Mouse (Mus musculus) hindbrain, embryonic 16.5 days (tissue): ENCODE results near the gene Lrba. TPM values are rescaled to one million over a fixed set of nuclear protein-coding genes. Genes with fewer than 3 reads are reported as not detected.

Experiments used
- ATAC-seq: fragments of 200-750 bp; cut with Nextera tagmentation; 2 replicates; pipeline ENCODE4 v1.8.0; 2017; ENCODE audit warnings: moderate TSS enrichment, moderate library complexity
- H3K27ac ChIP-seq: fragments of 300-500 bp; sonication (generic); 2 replicates; pipeline ENCODE4 v1.5.1; 2014; ENCODE audit warnings: low read depth, mild to moderate bottlenecking, control low read depth, low read length, moderate library complexity
- H3K27me3 ChIP-seq: fragments of 300-500 bp; sonication (generic); replicated peaks from 2 replicates; pipeline ENCODE4 v1.6.1; 2014; ENCODE audit warnings: low read length; ENCODE audit not compliant: control insufficient read depth, insufficient read depth
- H3K36me3 ChIP-seq: fragments of 300-500 bp; sonication (generic); 2 replicates; pipeline ENCODE4 v1.6.1; 2014; ENCODE audit warnings: mild to moderate bottlenecking, low read length, moderate library complexity, mixed read lengths; ENCODE audit not compliant: control insufficient read depth, insufficient read depth
- H3K4me1 ChIP-seq: fragments of 300-500 bp; sonication (generic); 2 replicates; pipeline ENCODE4 v1.6.1; 2014; ENCODE audit warnings: low read depth, low read length; ENCODE audit not compliant: control insufficient read depth, insufficient read depth
- H3K4me2 ChIP-seq: fragments of 300-500 bp; sonication (generic); 2 replicates; pipeline ENCODE4 v1.6.1; 2014; ENCODE audit warnings: mild to moderate bottlenecking, low read length, control low read depth, moderate library complexity
- H3K4me3 ChIP-seq: fragments of 300-500 bp; sonication (generic); 2 replicates; pipeline ENCODE4 v1.5.1; 2014; ENCODE audit warnings: mild to moderate bottlenecking, low read length, control low read depth, moderate library complexity
- H3K9ac ChIP-seq: fragments of 300-500 bp; sonication (generic); 2 replicates; pipeline ENCODE4 v1.6.1; 2014; ENCODE audit warnings: low read depth, mild to moderate bottlenecking, control low read depth, low read length, moderate library complexity
- H3K9me3 ChIP-seq: fragments of 300-500 bp; sonication (generic); 2 replicates; pipeline ENCODE4 v1.6.1; 2014; ENCODE audit warnings: mild to moderate bottlenecking, low read length, moderate library complexity; ENCODE audit not compliant: control insufficient read depth
- WGBS: fragments of 180-500 bp; shearing (Covaris S2); extraction: QIAGEN DNeasy Blood & Tissue Kit; methylation state at CpG from one replicate; pipeline ENCODE4 v1.1.7; 2014; 5-methylcytosine and 5-hydroxymethylcytosine counted together
- polyA plus RNA-seq: library from polyadenylated mRNA; unstranded; fragments of >200 nt; fragmentation: Nextera tagmentation; extraction: Ambion mirVana; gene quantifications from 2 replicates; pipeline ENCODE4 v1.2.1, GENCODE M21; 2015

Lrba gene
- polyA plus RNA-seq, 1 experiment from 2014 or later, result 6.1 TPM

DNA sequence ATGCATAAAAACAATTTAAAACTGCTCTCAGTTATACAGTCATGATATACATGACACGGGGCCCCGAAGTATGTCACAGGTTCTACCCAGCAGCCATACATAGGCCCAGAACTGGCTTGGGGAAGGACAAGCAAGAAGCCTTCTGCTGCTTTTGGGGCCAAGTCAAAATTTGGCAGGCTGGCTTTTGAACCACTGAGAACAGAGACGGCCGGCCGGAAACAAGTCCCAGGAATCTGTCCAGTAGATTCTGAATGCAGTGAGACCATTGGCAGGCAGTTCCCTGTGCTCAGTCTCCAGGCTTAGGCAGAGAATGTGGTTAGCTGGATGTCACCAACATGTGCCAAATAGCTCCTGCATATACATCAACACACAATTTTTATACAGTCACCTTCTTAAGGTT lies 565.3 kb downstream of the Lrba start:
- Histone ChIP-seq H3K4me3 (no peak overlapping the region), H3K9ac (no peak overlapping the region), H3K27me3 (no peaks in the 10 kb centered on the region), H3K4me2 (no peak overlapping the region), H3K4me1 (peaks cover 27% of the 10 kb centered on the region), H3K27ac (no peak overlapping the region; the same call in 1 of the 2 replicates), H3K9me3 (no peaks in the 10 kb centered on the region), H3K36me3 (peaks cover 6% of the 10 kb centered on the region)
- WGBS, result 75% methylated on average over 5 of the region's 5 CpGs
- ATAC-seq, result no peak

DNA sequence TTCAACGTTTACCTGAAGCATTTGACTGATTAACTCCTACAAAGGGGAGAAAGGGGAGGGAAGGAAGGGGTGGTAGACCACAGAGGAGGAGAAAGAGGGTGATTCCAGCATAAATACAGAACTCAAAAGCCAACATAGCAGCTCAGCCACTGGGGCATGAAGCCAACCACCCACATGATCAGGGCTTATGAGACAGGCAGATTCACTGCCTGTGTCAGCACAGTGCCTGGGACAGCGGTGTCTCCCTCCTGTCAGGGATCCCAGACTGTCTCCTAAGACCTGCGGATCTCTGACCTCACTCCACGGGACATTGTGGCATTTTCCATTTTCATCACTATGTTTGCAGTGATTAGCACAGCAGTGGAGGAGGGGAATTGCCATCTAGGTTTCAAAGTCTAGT lies 568.8 kb downstream of the Lrba start:
- no peak overlapping the region for H3K9ac ChIP-seq
- H3K4me1 ChIP-seq, result peaks cover 11% of the 10 kb centered on the region
- H3K27ac ChIP-seq, result no peak overlapping the region
- H3K4me2 ChIP-seq, result no peak overlapping the region
- H3K9me3 ChIP-seq, result no peaks in the 10 kb centered on the region
- no peak for ATAC-seq
- H3K36me3 ChIP-seq, result peaks cover 13% of the 10 kb centered on the region
- WGBS, result 74% methylated on average over 4 of the region's 4 CpGs
- H3K4me3 ChIP-seq, result no peak overlapping the region
- H3K27me3 ChIP-seq, result no peaks in the 10 kb centered on the region

DNA sequence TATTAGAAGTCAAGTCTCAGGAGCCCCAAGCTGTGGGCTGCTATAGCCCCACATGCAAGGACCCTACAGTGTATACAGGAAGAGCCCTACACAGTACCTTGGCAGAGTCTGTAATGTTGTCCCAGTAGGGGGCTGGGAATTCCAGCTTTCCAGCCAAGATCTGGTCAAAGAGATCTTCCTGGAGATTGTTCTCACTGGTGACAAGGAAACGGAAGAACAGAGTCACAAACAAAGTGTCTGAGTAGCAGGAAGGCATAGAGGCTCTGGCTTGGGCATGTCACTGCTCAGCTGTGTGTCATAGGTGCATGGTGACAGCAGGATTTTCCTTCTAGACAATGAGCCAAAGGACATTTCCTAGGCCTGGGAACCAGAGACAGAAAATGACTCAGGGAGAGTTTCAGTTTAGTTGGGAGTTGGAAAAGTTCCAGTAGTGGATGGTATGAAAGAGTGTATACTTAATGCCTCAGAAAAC lies 569.3 kb downstream of the Lrba start:
- H3K36me3 ChIP-seq, result peaks cover 13% of the 10 kb centered on the region
- H3K9me3 ChIP-seq, result no peaks in the 10 kb centered on the region
- no peak overlapping the region for H3K9ac ChIP-seq
- H3K27me3 ChIP-seq, result no peaks in the 10 kb centered on the region
- ATAC-seq, result peak; percentile 60
- 52% methylated on average over 1 of the region's 1 CpGs for WGBS
- H3K4me3 ChIP-seq, result no peak overlapping the region
- no peak overlapping the region for H3K27ac ChIP-seq
- no peak overlapping the region for H3K4me2 ChIP-seq
- H3K4me1 ChIP-seq, result peaks cover 10% of the 10 kb centered on the region

DNA sequence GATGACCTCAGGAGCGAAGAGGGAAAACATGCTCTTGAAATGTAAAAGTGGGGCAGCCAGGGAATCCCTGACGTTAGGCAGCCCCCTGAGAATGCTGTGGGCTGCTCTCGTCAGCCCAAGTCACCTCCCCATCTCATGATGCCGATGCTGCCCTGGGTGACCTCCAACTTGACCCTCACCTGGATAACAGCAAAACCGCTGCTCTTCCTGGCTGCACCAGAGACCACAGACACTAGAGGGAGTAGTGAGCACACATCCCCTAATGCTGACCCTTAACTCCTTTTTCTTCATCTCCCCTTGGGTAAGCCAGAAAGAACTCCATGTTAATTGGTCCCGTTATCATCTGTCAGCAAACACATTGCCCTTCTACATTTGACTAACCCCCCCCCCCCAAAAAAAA lies 572.2 kb downstream of the Lrba start:
- no peaks in the 10 kb centered on the region for H3K9me3 ChIP-seq
- no peak overlapping the region for H3K9ac ChIP-seq
- no peak overlapping the region for H3K4me3 ChIP-seq
- H3K27me3 ChIP-seq, result no peaks in the 10 kb centered on the region
- H3K27ac ChIP-seq, result no peak overlapping the region
- WGBS, result 45% methylated on average over 6 of the region's 6 CpGs
- no peak for ATAC-seq
- peaks cover 13% of the 10 kb centered on the region for H3K4me1 ChIP-seq
- H3K36me3 ChIP-seq, result peaks cover 15% of the 10 kb centered on the region
- no peak overlapping the region for H3K4me2 ChIP-seq

DNA sequence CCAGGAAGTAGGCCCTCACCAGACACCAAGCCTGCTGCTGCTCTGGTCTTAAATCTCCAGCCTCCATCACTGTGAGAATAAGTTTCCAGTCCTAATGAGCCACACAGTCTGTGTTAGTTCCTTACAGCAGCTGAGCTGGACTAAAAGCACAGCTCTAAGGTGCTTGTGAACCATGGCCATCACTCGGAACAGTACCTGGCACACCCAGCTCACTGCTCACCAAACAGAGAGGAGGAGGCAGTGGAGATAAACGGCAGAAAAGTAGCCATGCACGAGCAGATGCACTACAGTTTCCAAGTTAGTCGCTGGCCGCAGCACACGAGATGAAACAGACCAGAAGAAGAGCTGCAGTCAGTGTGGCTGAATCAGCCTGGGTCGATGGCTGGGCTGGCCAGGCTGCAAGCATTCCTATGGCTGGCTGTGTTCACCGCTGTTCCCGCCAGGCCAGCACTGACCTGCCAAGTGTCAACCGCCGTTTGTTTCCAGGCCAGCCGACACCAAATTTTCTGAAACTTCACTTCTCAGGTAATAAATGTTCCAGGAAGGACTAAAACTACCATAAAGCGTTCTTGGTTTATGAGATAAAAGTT lies 573.5 kb downstream of the Lrba start:
- Histone ChIP-seq H3K36me3 (peaks cover 15% of the 10 kb centered on the region), H3K27me3 (no peaks in the 10 kb centered on the region), H3K4me3 (no peak overlapping the region), H3K27ac (no peak overlapping the region), H3K4me1 (peaks cover 16% of the 10 kb centered on the region), H3K9ac (no peak overlapping the region), H3K4me2 (no peak overlapping the region), H3K9me3 (no peaks in the 10 kb centered on the region)
- no peak for ATAC-seq
- 78% methylated on average over 13 of the region's 13 CpGs for WGBS

DNA sequence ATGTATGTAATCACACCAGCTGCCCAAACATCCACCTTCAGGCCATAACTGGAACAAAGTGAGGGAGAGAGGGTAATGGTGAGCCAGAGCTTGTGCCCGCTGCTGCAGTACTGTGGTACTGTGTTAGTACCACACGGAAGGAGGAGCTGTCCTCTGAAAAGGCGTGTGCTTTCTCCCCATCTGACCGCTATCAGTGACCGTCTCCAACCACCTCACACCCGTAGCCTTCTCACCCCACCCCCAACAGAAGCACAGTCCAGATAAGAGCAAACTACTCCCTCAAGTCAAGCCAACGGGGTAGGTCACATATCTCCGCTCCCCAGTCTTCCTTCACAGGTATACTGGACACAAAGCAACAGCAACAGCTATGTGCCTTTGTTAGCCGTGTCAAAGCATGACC lies 574.6 kb downstream of the Lrba start:
- H3K9me3 ChIP-seq, result no peaks in the 10 kb centered on the region
- H3K36me3 ChIP-seq, result peaks cover 15% of the 10 kb centered on the region
- H3K27me3 ChIP-seq, result no peaks in the 10 kb centered on the region
- no peak overlapping the region for H3K4me2 ChIP-seq
- WGBS, result 93% methylated on average over 9 of the region's 9 CpGs
- H3K9ac ChIP-seq, result no peak overlapping the region
- H3K4me3 ChIP-seq, result no peak overlapping the region
- no peak overlapping the region for H3K27ac ChIP-seq
- no peak for ATAC-seq
- peaks cover 13% of the 10 kb centered on the region for H3K4me1 ChIP-seq

DNA sequence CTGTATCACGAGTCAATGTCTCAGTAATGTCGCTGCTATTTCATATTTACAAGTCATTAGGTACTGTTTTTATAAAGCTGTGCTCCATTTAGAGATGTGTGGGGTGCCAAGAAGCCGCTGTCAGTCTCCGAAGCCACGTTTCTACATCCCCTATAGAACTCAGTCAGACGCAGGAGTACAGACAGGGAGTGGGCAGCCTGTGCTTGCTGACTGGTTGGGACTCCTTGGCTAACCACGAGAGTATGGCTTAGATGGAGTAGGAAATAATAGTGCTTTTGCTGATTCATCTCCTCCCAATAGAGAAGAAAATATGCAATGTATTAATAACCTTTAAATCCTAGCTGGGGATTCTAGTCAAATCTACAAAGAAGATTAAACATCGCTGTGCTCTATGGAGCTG lies 576.4 kb downstream of the Lrba start:
- Histone ChIP-seq H3K27me3 (no peaks in the 10 kb centered on the region), H3K4me1 (peaks cover 13% of the 10 kb centered on the region), H3K4me3 (no peak overlapping the region), H3K36me3 (peaks cover 27% of the 10 kb centered on the region), H3K9ac (no peak overlapping the region), H3K4me2 (no peak overlapping the region), H3K27ac (peak overlapping the region; percentile 55), H3K9me3 (no peaks in the 10 kb centered on the region)
- WGBS, result 74% methylated on average over 8 of the region's 8 CpGs
- no peak for ATAC-seq

DNA sequence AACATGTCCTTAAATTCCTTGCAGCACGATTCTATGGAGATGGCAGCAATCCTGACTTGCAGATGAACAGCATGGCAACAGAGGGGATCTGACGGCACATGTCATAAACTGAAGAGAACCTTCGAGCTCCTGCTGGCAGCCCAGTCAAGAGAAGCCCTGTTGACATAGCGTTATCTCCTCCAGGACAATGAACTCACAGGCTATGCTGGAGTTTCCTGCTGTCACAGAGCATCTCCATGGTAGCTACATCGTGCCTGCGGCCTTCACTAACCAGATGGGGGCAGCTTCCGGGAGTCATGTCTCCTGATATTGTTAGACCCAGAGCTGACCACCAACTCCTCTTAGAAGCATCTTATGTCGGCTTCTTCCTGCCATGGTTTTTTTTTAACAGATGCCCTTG lies 578.3 kb downstream of the Lrba start:
- 37% methylated on average over 8 of the region's 8 CpGs for WGBS
- peaks cover 20% of the 10 kb centered on the region for H3K36me3 ChIP-seq
- no peak overlapping the region for H3K4me2 ChIP-seq
- no peak overlapping the region for H3K9ac ChIP-seq
- no peak overlapping the region for H3K27ac ChIP-seq
- no peaks in the 10 kb centered on the region for H3K27me3 ChIP-seq
- peaks cover 13% of the 10 kb centered on the region for H3K4me1 ChIP-seq
- no peak for ATAC-seq
- no peak overlapping the region for H3K4me3 ChIP-seq
- H3K9me3 ChIP-seq, result no peaks in the 10 kb centered on the region

DNA sequence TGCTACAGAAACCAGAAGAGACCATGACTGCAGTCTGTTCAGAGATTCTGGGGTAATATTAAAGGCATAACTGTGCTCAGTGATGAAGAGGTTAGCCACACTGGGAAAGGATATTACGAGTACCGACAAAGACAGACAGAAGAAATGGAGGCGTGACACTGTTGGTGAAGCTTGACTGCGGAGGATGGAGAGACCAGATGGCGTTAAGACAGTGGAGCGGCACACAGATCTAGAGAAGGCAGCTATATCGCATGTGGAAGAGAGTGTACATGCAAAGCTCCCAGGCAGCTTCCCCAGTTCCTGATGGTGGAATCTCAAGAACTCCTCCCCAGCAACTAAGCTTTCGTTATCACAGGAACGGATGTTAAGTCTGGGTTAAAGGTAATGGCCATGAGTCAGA lies 579.8 kb downstream of the Lrba start:
- Histone ChIP-seq H3K9ac (no peak overlapping the region), H3K36me3 (peaks cover 14% of the 10 kb centered on the region), H3K9me3 (no peaks in the 10 kb centered on the region), H3K4me1 (peaks cover 17% of the 10 kb centered on the region), H3K4me2 (no peak overlapping the region), H3K27me3 (no peaks in the 10 kb centered on the region), H3K27ac (no peak overlapping the region), H3K4me3 (no peak overlapping the region)
- no peak for ATAC-seq
- WGBS, result 88% methylated on average over 9 of the region's 9 CpGs
